Mouse (Mus musculus): Measurements from ENCODE around the gene Abca17. TPM values are rescaled to one million over a fixed set of nuclear protein-coding genes. Genes with fewer than 3 reads are reported as not detected.

Gene Abca17
- 0.11 TPM in 1 of 2 replicates, not detected in the other for total RNA-seq (2021)
- long read RNA-seq, experiment 1: 0 reads
- long read RNA-seq, experiment 2: 0 reads

- peak; percentile 55 for DNase-seq
Measured at GRCm38 (mm10) chr17:24350926-24351759, at the start of gene Abca17. Gene Abca17, minus strand, starts transcription at chr17:24351068.

GRCm38 (mm10) chr17:24394456-24394855 lies 43.6 kb upstream of the Abca17 start:
- DNase-seq: peak; percentile 70

GRCm38 (mm10) chr17:24393527-24393926 lies 42.7 kb upstream of the Abca17 start:
- no peak for DNase-seq

GRCm38 (mm10) chr17:24391149-24391548 lies 40.3 kb upstream of the Abca17 start:
- DNase-seq: peak; percentile 66

- peak; percentile 81 for DNase-seq
Measured at GRCm38 (mm10) chr17:24389865-24390264, 39.0 kb upstream of the Abca17 start.

- no peak for DNase-seq
Measured at GRCm38 (mm10) chr17:24388711-24389110, 37.8 kb upstream of the Abca17 start.

GRCm38 (mm10) chr17:24383789-24384188 lies 32.9 kb upstream of the Abca17 start:
- no peak for DNase-seq

- peak; percentile 70 for DNase-seq
Measured at GRCm38 (mm10) chr17:24378496-24378895, 27.6 kb upstream of the Abca17 start.

GRCm38 (mm10) chr17:24375886-24376285 lies 25.0 kb upstream of the Abca17 start:
- DNase-seq: no peak

- no peak for DNase-seq
Measured at GRCm38 (mm10) chr17:24375094-24375712, 24.3 kb upstream of the Abca17 start.

GRCm38 (mm10) chr17:24365863-24366262 lies 15.0 kb upstream of the Abca17 start:
- no peak for DNase-seq

- no peak for DNase-seq
Measured at GRCm38 (mm10) chr17:24364461-24364860, 13.6 kb upstream of the Abca17 start.

- DNase-seq: no peak
Measured at GRCm38 (mm10) chr17:24362527-24362926, 11.7 kb upstream of the Abca17 start.

- DNase-seq: no peak
Measured at GRCm38 (mm10) chr17:24361291-24361690, 10.4 kb upstream of the Abca17 start.

- DNase-seq: no peak
Measured at GRCm38 (mm10) chr17:24360841-24361240, 10.0 kb upstream of the Abca17 start.

- DNase-seq: no peak
Measured at GRCm38 (mm10) chr17:24359903-24360302, 9.0 kb upstream of the Abca17 start.

GRCm38 (mm10) chr17:24359006-24359405 lies 8.1 kb upstream of the Abca17 start:
- no peak for DNase-seq

- no peak for DNase-seq
Measured at GRCm38 (mm10) chr17:24355284-24355683, 4.4 kb upstream of the Abca17 start.

GRCm38 (mm10) chr17:24353960-24354359 lies 3.1 kb upstream of the Abca17 start:
- DNase-seq: no peak

GRCm38 (mm10) chr17:24352370-24353194 lies 1.7 kb upstream of the Abca17 start:
- DNase-seq: no peak

- DNase-seq: peak; percentile 96
Measured at GRCm38 (mm10) chr17:24351760-24352357, 991 bp upstream of the Abca17 start, which contains the start of gene Abca3. Gene Abca3, plus strand, starts transcription at chr17:24351950.

GRCm38 (mm10) chr17:24349176-24349575 lies 1.7 kb downstream of the Abca17 start:
- DNase-seq: no peak

Measured in adrenal gland, postnatal 14 days (tissue).